Mouse (Mus musculus): Measurements from ENCODE around the gene Nr2f1.

DNA sequence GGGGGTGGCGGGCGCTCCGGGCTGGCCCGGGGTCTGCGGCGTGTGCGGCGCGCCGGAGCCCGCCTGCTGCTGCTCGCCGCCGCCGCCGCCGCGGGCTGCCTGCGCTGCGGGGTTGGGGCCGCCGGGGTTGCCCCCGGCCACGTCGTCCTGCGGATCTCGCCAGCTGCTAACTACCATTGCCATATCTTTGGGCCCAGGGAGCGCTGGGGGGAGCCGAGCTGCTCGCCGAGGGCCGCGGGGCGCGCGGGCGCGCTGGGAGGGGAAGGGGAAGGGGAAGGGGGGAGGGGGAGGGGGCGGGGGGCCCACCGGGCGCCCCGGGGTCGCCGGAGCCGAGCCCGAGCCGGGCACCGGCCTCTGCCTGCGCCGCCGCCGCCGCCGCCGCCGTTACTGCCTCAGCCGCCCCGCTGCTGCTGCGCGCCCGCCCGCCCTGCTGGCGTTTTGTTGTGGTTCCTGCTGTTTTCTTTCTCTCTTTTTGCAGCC is 1.1 kb downstream of the Nr2f1 start:
- TF ChIP-seq CTCF (IDR thresholded peaks at IDR 0.05; ENCODE audit: low read depth) (no peak), EP300 (IDR thresholded peaks at IDR 0.05; ENCODE audit: low read depth) (no peak)
